Mouse (Mus musculus): Measurements from ENCODE around the gene Prkn.

The Prkn gene

GRCm38 (mm10) chr17:11767301-11767700, 927.1 kb downstream of the Prkn start:
- DNase-seq = no peak

- DNase-seq = no peak
Measured at GRCm38 (mm10) chr17:11768345-11768744, 928.2 kb downstream of the Prkn start.

- no peak for DNase-seq
Measured at GRCm38 (mm10) chr17:11768971-11769370, 928.8 kb downstream of the Prkn start.

- no peak for DNase-seq
Measured at GRCm38 (mm10) chr17:11769513-11769912, 929.3 kb downstream of the Prkn start.

- no peak for DNase-seq
Measured at GRCm38 (mm10) chr17:11779547-11779946, 939.4 kb downstream of the Prkn start.

- no peak for DNase-seq
Measured at GRCm38 (mm10) chr17:11780005-11780404, 939.8 kb downstream of the Prkn start.

- DNase-seq = peak; percentile 35 to 54
Measured at GRCm38 (mm10) chr17:11780805-11781481, 940.8 kb downstream of the Prkn start.

- no peak for DNase-seq
Measured at GRCm38 (mm10) chr17:11788270-11788936, 948.2 kb downstream of the Prkn start.

- DNase-seq = no peak
Measured at GRCm38 (mm10) chr17:11795979-11796378, 955.8 kb downstream of the Prkn start.

- no peak for DNase-seq
Measured at GRCm38 (mm10) chr17:11801226-11801625, 961.0 kb downstream of the Prkn start.

GRCm38 (mm10) chr17:11807280-11807679, 967.1 kb downstream of the Prkn start:
- no peak for DNase-seq

- no peak for DNase-seq
Measured at GRCm38 (mm10) chr17:11817886-11818285, 977.7 kb downstream of the Prkn start.

- DNase-seq = no peak
Measured at GRCm38 (mm10) chr17:11819506-11819905, 979.3 kb downstream of the Prkn start.

GRCm38 (mm10) chr17:11820757-11821156, 980.6 kb downstream of the Prkn start:
- no peak for DNase-seq

GRCm38 (mm10) chr17:11829501-11829900, 989.3 kb downstream of the Prkn start:
- no peak for DNase-seq

- DNase-seq = no peak
Measured at GRCm38 (mm10) chr17:11837121-11837520, 996.9 kb downstream of the Prkn start.

GRCm38 (mm10) chr17:11844436-11844835, 1004.3 kb downstream of the Prkn start:
- DNase-seq = no peak

GRCm38 (mm10) chr17:11844989-11845388, 1004.8 kb downstream of the Prkn start:
- DNase-seq = no peak

- no peak for DNase-seq
Measured at GRCm38 (mm10) chr17:11845506-11845905, 1005.3 kb downstream of the Prkn start.

- peak; percentile 21 to 81 for DNase-seq
Measured at GRCm38 (mm10) chr17:11854571-11854970, 1014.4 kb downstream of the Prkn start.

GRCm38 (mm10) chr17:11858772-11859405, 1018.7 kb downstream of the Prkn start:
- no peak for DNase-seq

- no peak for DNase-seq
Measured at GRCm38 (mm10) chr17:11861178-11861577, 1021.0 kb downstream of the Prkn start.

- DNase-seq = no peak
Measured at GRCm38 (mm10) chr17:11862360-11862759, 1022.2 kb downstream of the Prkn start.

- DNase-seq = no peak
Measured at GRCm38 (mm10) chr17:11863017-11863416, 1022.8 kb downstream of the Prkn start.

Data from kidney, postnatal 25 days (tissue).